Mouse (Mus musculus) 416B (cell line): ENCODE measurements around the gene Pqlc2.

Source experiments
- DNase-seq: peaks from one replicate; pipeline ENCODE4 v3.0.0; 2011; ENCODE audit warnings: low read depth

The Pqlc2 gene

DNA sequence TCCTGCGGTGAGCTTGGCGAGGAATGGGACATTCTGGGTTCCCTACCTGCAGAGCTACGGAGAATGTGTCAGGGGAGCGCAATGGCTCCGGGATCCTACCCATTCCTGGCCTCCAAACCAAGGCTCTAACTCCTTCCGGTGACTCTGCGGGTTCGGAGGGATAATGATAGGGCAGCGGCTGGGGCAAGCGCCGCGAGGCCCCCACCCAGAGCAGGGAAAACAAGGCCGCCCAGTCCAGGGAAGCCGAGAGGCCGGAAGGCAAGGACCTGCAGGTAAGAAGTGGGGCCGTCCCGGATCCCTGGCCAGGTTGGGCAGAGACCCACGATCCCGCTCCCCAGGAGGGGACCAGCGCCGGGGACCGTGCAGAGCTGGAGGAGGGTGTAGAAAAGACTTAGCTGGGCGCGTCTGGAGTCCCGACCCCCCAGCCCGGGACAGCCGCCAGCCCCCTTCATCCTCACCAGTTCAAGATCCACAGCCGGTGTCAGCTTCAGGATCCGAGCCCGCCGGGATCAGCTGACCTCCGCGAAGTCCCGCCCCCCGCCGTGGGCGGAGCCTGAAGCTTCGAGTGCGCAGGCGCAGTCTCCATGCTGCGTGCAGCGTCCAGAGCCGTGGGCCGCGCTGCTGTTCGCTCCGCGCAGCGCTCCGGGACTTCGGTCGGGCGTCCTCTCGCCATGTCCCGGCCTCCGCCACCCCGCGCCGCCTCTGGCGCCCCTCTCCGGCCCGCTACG lies at the start of gene Pqlc2, which contains the start of gene Akr7a5:
Gene Pqlc2, minus strand, starts transcription at position 538 of the 728 bp plus-strand sequence.
Gene Akr7a5, plus strand, starts transcription at position 574 of the 728 bp plus-strand sequence.
- peak; percentile 90 for DNase-seq

- DNase-seq, result no peak
These were observed 46.7 kb upstream of the Pqlc2 start for GRCm38 (mm10) chr4:139357211-139357610.

- DNase-seq, result peak; percentile 36
These were observed 42.3 kb upstream of the Pqlc2 start for GRCm38 (mm10) chr4:139352832-139353231.

DNA sequence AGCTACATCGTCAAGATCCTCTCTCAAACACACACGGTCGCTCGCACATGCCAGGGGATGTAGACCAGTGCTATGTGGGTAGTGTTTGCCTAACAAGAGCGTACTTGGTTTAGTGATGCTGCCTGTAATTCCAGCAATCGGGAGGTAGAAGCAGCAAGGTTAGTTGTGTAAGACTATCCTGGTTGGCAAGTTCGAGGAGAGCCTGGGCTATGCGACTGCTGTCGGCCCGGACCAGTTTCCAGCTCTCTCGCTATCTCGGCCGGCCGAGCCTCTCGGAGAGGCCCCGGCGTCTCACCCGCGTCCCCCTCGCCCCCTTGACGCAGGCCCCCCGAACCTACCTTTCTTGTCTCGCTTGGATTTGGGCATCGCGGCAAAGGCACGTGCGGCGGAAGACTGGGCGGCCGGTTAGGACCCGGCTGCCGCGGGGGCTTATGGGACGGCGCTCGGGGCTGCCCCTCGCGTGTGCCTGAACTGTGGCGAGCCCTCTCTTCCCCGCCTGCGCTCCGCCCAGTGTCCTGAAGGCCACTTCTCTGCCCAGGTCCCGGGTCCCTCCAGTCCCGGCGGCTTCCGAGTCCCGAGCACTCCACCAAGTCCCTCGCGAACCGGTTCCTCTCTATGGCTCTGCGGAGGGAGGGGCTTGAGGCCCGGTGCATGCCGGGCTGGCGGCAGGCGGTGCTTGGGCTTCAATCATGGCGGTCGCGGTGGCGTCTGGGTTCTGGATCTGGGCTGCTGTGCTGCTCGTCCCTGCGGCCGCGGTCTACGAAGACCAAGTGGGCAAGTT lies 41.6 kb upstream of the Pqlc2 start, which contains the start of the genes Mrto4, Emc1 and Ubr4:
Gene Mrto4, minus strand, starts transcription at position 646 of the 781 bp plus-strand sequence.
Gene Emc1, plus strand, starts transcription at position 657 of the 781 bp plus-strand sequence.
Gene Ubr4, plus strand, starts transcription at position 679 of the 781 bp plus-strand sequence.
- DNase-seq, result peak; percentile 83

DNA sequence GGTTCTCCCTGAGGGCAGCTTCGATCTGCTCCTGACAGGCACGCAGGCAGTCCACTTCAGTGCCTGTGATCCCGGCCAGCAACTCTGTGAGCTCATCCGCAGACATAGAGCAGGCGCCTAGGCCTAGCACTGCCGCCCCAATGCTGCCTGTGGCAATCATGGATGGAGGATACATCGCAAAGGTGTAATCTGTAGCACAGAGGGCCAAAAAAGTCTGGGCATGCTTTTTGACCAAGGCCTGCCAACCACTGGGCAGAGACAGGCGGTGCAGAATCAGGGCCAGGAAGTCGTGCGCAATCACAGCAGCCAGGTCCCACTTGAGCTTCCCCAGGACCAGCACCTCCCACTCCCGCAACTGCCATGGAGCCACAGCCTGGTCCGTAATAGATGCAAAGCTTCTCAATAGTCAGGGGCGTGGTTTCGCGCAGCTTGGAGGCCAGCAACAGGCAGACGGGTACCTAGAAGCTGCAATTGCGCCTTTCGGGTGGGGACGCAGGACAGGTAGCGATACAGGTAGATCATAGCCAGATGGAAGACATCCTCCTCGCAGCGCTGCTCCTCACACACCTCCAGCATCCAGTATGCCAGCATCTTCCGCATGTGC lies 35.0 kb upstream of the Pqlc2 start:
- no peak for DNase-seq

GRCm38 (mm10) chr4:139343718-139344117 lies 33.2 kb upstream of the Pqlc2 start:
- peak; percentile 57 for DNase-seq

DNA sequence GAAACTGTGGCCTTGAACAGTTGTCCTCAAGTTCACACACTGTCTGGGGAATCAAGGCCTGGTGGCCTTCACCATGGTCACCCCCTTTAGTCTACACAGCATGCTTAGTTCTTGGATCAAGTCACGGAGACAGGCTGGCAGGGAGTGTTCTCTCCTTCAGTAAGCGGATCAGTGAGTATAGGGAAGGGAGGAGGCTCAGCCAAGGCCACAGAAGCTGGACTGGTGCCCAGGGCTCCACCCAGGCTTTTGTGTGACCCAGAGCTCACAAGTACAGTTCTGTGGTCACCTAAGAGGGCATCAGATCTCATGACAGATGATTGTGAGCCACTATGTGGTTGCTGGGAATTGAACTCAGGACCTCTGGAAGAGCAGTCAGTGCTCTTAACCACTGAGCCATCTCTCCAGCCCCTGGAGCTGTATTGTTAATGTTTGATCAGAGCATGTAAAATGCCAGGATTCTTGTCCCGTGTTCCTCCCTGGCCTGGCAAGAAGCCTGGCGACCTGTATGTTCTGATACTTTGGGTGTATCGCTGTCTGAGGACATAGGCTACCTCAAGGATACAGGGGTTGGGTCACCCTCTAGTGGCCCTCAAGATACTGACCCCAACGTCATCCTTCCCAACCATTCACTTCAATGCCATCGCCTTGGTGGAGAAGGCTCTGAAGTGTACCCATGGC lies 31.2 kb upstream of the Pqlc2 start:
- DNase-seq, result peak; percentile 69

DNA sequence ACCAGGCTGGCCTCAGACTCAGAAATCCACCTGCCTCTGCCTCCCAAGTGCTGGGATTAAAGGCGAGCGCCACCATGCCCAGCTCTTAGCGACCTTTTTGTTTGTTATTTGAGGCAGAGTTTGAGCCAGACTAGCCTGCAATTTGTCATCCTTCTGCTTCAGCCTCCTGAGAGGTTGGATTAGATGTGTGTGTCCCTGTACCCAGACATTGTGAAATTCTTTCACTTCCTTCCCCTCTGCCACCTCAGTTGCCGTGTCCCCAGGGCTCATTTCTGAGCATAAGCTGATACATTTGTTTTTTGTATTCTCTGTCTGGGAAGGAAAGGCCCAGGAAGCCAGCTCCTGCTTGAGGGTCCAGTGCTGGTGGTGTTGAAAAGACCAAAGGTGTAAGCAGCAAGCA lies 30.3 kb upstream of the Pqlc2 start:
- DNase-seq, result peak; percentile 68

GRCm38 (mm10) chr4:139338145-139338544 lies 27.6 kb upstream of the Pqlc2 start:
- DNase-seq, result no peak

DNA sequence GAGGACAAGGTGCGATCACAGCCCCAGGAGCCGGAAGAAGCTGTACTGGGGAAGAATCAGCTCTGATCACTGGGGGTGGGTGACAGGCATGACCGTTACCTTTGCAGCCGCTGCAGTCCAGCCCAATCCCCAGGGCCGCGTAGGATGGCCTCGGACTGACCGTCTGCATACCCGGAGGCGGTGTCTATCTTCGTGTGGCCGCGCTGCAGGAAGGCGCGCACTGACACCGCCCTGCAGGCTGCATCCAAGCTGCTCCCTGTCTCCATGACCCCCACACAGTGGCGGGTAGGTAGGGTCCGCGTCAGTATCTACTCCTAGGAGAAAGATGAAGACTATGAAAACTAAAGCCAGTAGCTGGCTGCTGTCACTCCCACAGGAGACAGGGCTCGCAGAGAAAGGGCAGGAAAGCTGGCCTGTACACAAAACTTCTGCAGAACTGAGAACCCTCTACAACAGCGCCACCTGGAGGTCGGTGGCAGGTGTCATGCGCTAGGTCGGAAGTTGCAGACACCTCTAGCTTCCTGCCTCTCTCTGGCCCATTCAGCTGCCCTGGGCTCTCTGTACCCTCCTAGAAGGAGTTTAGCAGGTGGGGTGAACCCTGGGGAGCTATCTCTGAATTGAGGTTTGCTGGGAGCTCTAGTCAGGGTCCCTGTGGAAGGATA lies 26.4 kb upstream of the Pqlc2 start:
- peak; percentile 88 for DNase-seq

DNA sequence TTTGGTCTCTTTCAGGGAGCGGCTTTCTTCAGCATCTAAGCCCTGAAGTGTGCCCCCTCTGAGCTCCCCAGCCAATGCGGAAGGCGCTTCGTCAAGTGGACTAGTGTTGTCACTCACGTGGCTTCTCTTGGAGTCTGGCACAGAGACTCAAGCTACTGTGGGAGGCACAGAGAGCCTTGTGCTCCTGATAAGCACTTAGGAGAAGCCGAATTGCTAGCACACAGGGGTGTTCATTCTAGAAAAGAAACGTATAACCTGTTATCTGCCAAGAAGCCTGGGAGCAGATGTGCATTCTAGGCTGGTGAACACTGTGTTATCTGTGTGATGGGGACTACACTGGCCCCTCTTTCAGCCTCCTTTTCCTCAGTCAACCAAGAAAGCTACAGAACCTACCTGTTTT lies 25.0 kb upstream of the Pqlc2 start:
- DNase-seq, result no peak

DNA sequence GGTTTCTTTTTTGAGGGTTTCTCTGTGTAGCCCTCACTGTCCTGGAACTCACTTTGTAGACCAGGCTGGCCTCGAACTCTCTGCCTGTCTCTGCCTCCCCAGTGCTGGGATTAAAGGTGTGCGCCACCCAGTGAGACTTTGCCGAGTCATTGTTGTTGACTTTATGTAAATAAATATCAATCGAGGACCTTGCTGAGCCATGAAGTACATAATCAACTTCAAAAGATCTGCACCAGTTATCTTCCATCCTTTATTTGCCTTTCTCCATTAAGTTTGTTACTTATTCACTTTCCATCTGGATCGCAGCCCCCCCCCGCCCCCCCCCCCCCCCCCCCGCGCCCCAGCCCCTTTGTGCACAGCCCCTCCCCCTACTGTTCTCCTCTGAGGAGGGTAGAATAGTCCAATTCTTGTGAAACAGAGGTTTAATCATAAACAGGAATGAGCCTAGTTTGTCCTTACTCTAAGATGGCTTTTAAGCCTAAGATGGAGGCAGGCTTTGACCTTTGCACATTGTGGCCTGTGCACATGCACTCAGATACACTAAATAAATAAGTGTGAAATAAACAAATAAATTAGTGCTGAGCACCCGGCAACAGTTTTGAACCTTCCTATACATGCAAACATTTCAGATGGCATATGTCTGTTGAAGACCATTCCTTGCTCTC lies 24.3 kb upstream of the Pqlc2 start:
- DNase-seq, result no peak

- DNase-seq, result peak; percentile 89
These were observed 20.1 kb upstream of the Pqlc2 start for GRCm38 (mm10) chr4:139330605-139331004.

DNA sequence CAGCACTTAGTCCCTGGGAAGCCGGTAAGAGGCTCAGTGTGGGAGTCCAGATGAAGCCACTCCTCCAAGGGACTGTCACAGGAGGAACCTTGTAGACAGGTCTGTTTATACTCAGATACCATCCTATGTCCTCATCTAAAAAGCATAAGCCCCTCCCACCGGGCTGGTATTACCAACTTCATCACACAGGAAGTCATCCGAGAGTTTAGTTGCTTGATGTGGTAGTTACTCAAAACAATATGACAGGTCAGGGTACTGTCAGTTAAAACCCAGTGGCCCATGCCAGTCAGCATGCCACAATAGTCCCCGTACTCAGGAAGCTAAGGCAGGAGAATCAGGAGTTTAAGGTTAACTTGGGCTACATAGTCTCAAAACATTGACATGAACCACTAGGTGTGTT lies 9.2 kb upstream of the Pqlc2 start:
- DNase-seq, result no peak

DNA sequence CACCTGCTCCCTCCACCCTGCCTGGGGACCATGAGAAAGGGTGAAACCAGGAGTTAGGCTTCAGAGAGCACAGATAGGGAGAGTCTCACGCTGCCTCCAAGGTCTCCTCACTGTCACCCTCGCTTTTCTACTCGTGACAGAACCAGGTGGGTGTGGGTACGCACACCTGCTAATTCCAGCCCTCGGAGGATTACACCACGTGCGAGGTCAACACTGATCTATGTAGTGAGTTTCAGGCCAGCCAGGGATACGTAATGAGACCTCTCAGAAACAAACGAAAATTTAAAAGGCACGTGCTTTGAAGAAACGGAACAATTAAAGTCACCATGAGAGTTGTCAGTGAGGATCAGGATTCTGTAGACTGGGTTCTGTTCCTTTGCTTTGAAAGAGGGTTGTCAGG lies 7.9 kb upstream of the Pqlc2 start:
- DNase-seq, result no peak

DNA sequence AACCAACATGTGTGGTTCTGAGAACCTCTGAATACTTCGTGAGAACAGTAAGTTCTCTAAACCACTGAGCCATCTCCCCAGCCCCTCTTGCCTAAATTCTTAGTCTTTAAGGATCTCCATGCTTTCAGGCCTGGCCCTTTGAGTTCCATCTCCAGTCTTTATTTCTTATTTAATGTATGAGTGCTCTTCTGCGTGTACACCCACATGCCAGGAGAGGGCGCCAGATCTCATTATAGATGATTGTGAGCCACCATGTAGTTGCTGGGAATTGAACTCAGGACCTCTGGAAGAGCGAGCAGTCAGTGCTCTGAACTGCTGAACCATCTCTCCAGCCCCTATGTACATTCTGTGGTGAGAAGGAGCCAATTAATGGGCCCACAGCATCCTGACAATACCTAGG lies 2.1 kb upstream of the Pqlc2 start:
- peak; percentile 74 for DNase-seq

DNA sequence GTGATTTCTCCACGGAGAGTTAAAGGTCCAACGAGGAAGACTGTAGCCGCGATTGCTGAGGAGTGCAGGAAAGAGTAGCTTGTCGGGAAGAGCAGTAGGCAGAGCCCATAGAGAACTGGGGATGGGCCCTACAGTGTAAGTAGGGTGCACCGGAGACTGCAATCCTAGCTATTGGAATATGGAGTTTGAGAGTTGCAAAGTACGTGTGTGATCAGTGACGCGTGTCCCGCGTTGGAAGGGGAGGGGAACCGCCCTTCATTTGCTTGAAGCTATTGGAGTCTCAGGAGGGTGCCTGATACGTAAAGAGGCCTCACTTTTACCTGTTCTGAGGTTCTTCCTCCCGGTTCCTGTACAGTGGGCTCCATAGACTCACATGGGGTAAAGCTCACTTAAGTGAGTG lies 1.2 kb upstream of the Pqlc2 start:
- DNase-seq, result no peak

GRCm38 (mm10) chr4:139310899-139311701 lies 592 bp upstream of the Pqlc2 start:
- DNase-seq, result peak; percentile 45

GRCm38 (mm10) chr4:139309651-139310050 lies 857 bp downstream of the Pqlc2 start:
- no peak for DNase-seq

DNA sequence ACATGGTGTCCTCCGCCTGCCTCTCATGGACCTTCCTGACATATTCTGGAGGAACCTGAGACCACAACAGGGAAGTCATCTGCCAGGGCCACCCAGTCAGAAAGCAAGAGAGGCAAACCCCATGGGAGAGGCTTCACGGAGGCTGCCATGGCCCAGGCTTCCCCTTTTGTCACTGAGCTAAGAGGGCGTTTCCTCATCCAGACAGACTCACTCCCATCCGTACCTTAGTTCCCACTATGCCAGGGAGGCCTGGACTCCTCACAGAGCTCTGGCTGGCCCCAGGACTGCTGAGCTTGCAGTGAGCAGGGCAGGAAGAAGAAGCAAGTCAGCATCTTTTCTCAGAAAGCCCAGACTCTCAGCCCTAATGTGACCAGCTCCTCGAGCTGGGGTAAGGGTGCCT lies 2.6 kb downstream of the Pqlc2 start:
- DNase-seq, result no peak
